Mouse (Mus musculus) olfactory bulb, adult 2 months (tissue): Measurements from ENCODE around the gene Aldh1l1.

Experiments
- CTCF ChIP-seq: fragments of 200-500 bp; IDR thresholded peaks from 2 replicates; pipeline ENCODE4 v1.5.1; 2012; ENCODE audit warnings: low read depth, mild to moderate bottlenecking, low read length, moderate library complexity; ENCODE audit not compliant: insufficient read depth
- POLR2A ChIP-seq: fragments of 200-500 bp; IDR thresholded peaks from 2 replicates; pipeline ENCODE4 v1.6.1; 2012; ENCODE audit warnings: mild to moderate bottlenecking, low read depth, low read length, moderate library complexity; ENCODE audit not compliant: insufficient read depth

DNA sequence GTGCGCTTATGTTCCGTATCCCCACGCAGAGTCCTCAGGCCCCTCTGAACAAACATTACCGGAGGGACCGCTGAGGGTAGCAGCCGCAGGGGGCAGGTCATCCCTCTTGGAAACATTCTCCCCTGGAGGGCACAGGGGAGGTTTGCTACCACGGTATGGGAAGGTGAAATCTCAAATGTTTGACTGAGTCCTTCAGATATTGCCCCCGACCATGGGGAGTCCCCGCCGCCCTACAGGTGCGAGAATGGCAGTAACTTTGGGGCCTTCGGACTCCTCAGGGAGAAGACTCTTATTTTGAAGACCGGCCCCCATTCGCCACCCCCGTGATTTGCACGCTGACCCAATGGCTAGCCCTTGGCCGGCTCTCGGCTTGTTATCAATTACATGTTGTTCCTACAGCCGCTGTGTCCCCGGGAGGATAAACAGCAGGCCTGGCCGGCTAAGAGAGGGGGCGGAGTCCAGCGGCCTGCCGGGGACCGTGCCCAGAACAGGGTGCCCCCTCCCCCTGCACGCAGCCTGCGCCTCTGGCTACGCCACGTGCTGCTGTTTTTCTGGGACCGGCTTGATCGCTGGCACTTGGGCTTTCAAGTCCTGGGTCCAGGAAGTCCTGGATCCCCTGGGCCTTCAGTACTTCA lies 22.9 kb upstream of the Aldh1l1 start:
- TF ChIP-seq POLR2A: no peak
- TF ChIP-seq CTCF: no peak
